Mouse (Mus musculus): ENCODE results near the gene Cpa4.

GRCm38 (mm10) chr6:30551193-30551515, 17.0 kb upstream of the Cpa4 start:
- TF ChIP-seq EP300 (IDR thresholded peaks at IDR 0.05; ENCODE audit: insufficient read depth, low read depth, low read length) (no peak), CTCF (IDR thresholded peaks at IDR 0.05) (no peak)

All from heart, adult 2 months (tissue).